Mouse (Mus musculus): ENCODE data around the gene Abcc2. TPM values are rescaled to one million over a fixed set of nuclear protein-coding genes. Genes with fewer than 3 reads are reported as not detected.

Gene Abcc2
- total and polyA plus RNA-seq, 2 experiments from 2014 or later = not detected

GRCm38 (mm10) chr19:43761543-43762256 lies 20.3 kb upstream of the Abcc2 start:
- ATAC-seq (ENCODE audit: insufficient read depth, low read depth) = no peak
- no peak overlapping the region for H3K4me2 ChIP-seq (ENCODE audit: low read depth, low read length)

GRCm38 (mm10) chr19:43762410-43762809 lies 19.6 kb upstream of the Abcc2 start:
- Histone ChIP-seq H3K4me2 (ENCODE audit: low read depth, low read length) (no peak overlapping the region), H3K4me1 (ENCODE audit: control insufficient read depth, insufficient read depth) (no peaks in the 10 kb centered on the region), H3K27ac (ENCODE audit: low read depth) (no peak overlapping the region), H3K36me3 (replicated peaks; ENCODE audit: control insufficient read depth, insufficient read depth, low read length) (no peaks in the 10 kb centered on the region), H3K9me3 (replicated peaks; ENCODE audit: control insufficient read depth, low read length) (no peaks in the 10 kb centered on the region), H3K4me3 (ENCODE audit: low read depth, low read length) (no peak overlapping the region), H3K27me3 (ENCODE audit: control insufficient read depth, insufficient read depth, low read length) (no peaks in the 10 kb centered on the region), H3K9ac (replicated peaks; ENCODE audit: low read depth, low read length) (no peak overlapping the region)
- ATAC-seq (ENCODE audit: insufficient read depth, low read depth) (no peak), DNase-seq (ENCODE audit: low spot score) (no peak)
- no peak for TF ChIP-seq EP300 (IDR thresholded peaks at IDR 0.05; ENCODE audit: low read depth)
- no peak for TF ChIP-seq CTCF (IDR thresholded peaks at IDR 0.05; ENCODE audit: low read depth)
- 58% methylated on average over 2 of the region's 2 CpGs for WGBS

More at GRCm38 (mm10) chr19:43761543-43762256, 20.3 kb upstream of the Abcc2 start:
- Histone ChIP-seq H3K36me3 (replicated peaks; ENCODE audit: control insufficient read depth, insufficient read depth, low read length) (no peaks in the 10 kb centered on the region), H3K27me3 (ENCODE audit: control insufficient read depth, insufficient read depth, low read length) (no peaks in the 10 kb centered on the region), H3K9me3 (replicated peaks; ENCODE audit: control insufficient read depth, low read length) (no peaks in the 10 kb centered on the region), H3K9ac (replicated peaks; ENCODE audit: low read depth, low read length) (no peak overlapping the region), H3K27ac (ENCODE audit: low read depth) (no peak overlapping the region), H3K4me3 (ENCODE audit: low read depth, low read length) (no peak overlapping the region), H3K4me1 (ENCODE audit: control insufficient read depth, insufficient read depth) (no peaks in the 10 kb centered on the region)
- no peak for TF ChIP-seq CTCF (IDR thresholded peaks at IDR 0.05; ENCODE audit: low read depth)
- TF ChIP-seq EP300 (IDR thresholded peaks at IDR 0.05; ENCODE audit: low read depth) = no peak
- DNase-seq (ENCODE audit: low spot score) = no peak

- no peak overlapping the region for H3K4me3 ChIP-seq (ENCODE audit: low read depth, low read length)
- H3K27ac ChIP-seq (ENCODE audit: low read depth) = no peak overlapping the region
- no peak for DNase-seq (ENCODE audit: low spot score)
- H3K9me3 ChIP-seq (replicated peaks; ENCODE audit: control insufficient read depth, low read length) = no peaks in the 10 kb centered on the region
- no peak overlapping the region for H3K9ac ChIP-seq (replicated peaks; ENCODE audit: low read depth, low read length)
- no peak for ATAC-seq (ENCODE audit: insufficient read depth, low read depth)
- no peak for TF ChIP-seq CTCF (IDR thresholded peaks at IDR 0.05; ENCODE audit: low read depth)
- no peaks in the 10 kb centered on the region for H3K4me1 ChIP-seq (ENCODE audit: control insufficient read depth, insufficient read depth)
- H3K36me3 ChIP-seq (replicated peaks; ENCODE audit: control insufficient read depth, insufficient read depth, low read length) = peaks cover 6% of the 10 kb centered on the region; the same call in 1 of the 2 replicates
- H3K27me3 ChIP-seq (ENCODE audit: control insufficient read depth, insufficient read depth, low read length) = no peaks in the 10 kb centered on the region; the same call in 1 of the 2 replicates
- no peak overlapping the region for H3K4me2 ChIP-seq (ENCODE audit: low read depth, low read length)
- 78% methylated on average over 5 of the region's 5 CpGs for WGBS
Measured at GRCm38 (mm10) chr19:43766451-43766850, 15.5 kb upstream of the Abcc2 start.

- ATAC-seq (ENCODE audit: insufficient read depth, low read depth) (no peak), DNase-seq (ENCODE audit: low spot score) (no peak)
- Histone ChIP-seq H3K9ac (replicated peaks; ENCODE audit: low read depth, low read length) (no peak overlapping the region), H3K27ac (ENCODE audit: low read depth) (no peak overlapping the region), H3K27me3 (ENCODE audit: control insufficient read depth, insufficient read depth, low read length) (no peaks in the 10 kb centered on the region; the same call in 1 of the 2 replicates), H3K9me3 (replicated peaks; ENCODE audit: control insufficient read depth, low read length) (no peaks in the 10 kb centered on the region), H3K4me3 (ENCODE audit: low read depth, low read length) (no peak overlapping the region), H3K4me2 (ENCODE audit: low read depth, low read length) (no peak overlapping the region), H3K36me3 (replicated peaks; ENCODE audit: control insufficient read depth, insufficient read depth, low read length) (peaks cover 6% of the 10 kb centered on the region; the same call in 1 of the 2 replicates), H3K4me1 (ENCODE audit: control insufficient read depth, insufficient read depth) (no peaks in the 10 kb centered on the region)
- no peak for TF ChIP-seq EP300 (IDR thresholded peaks at IDR 0.05; ENCODE audit: low read depth)
- no peak for TF ChIP-seq CTCF (IDR thresholded peaks at IDR 0.05; ENCODE audit: low read depth)
- 79% methylated on average over 9 of the region's 9 CpGs for WGBS
Measured at GRCm38 (mm10) chr19:43767549-43768322, 14.3 kb upstream of the Abcc2 start.

- H3K4me2 ChIP-seq (ENCODE audit: low read depth, low read length) = no peak overlapping the region
- H3K9ac ChIP-seq (replicated peaks; ENCODE audit: low read depth, low read length) = no peak overlapping the region
- H3K27ac ChIP-seq (ENCODE audit: low read depth) = no peak overlapping the region
- H3K27me3 ChIP-seq (ENCODE audit: control insufficient read depth, insufficient read depth, low read length) = no peaks in the 10 kb centered on the region; the same call in 1 of the 2 replicates
- H3K9me3 ChIP-seq (replicated peaks; ENCODE audit: control insufficient read depth, low read length) = no peaks in the 10 kb centered on the region
- DNase-seq (ENCODE audit: low spot score) = no peak
- ATAC-seq (ENCODE audit: insufficient read depth, low read depth) = no peak
- TF ChIP-seq CTCF (IDR thresholded peaks at IDR 0.05; ENCODE audit: low read depth) = no peak
- no peak for TF ChIP-seq EP300 (IDR thresholded peaks at IDR 0.05; ENCODE audit: low read depth)
- no peaks in the 10 kb centered on the region for H3K4me1 ChIP-seq (ENCODE audit: control insufficient read depth, insufficient read depth)
- H3K36me3 ChIP-seq (replicated peaks; ENCODE audit: control insufficient read depth, insufficient read depth, low read length) = peaks cover 6% of the 10 kb centered on the region; the same call in 1 of the 2 replicates
- WGBS = 67% methylated on average over 5 of the region's 5 CpGs
- H3K4me3 ChIP-seq (ENCODE audit: low read depth, low read length) = no peak overlapping the region
Measured at GRCm38 (mm10) chr19:43769366-43769960, 12.5 kb upstream of the Abcc2 start.

Measured in heart, postnatal 0 days (tissue).